Mouse (Mus musculus): ENCODE results near the gene Nagk.

DNA sequence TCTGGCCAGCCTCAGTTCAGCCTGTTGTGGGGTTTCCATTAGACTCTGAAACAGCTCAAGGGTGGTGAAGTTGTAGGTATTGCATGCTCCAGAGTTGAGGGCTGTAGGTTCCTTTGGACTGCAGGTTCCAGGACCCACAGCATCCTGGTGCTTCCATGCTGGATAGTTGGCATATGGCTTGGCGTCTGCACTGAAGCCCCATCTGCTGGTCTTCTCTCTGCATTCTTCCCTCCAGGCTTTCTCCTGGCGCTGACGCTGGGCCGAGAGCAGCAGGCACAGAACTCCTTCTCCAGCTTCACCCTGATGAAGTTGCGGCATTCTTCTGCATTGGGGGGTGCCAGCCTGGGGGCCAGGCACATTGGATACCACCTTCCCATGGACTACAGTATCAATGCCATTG lies 7.3 kb downstream of the Nagk start:
- no peak for TF ChIP-seq CTCF (IDR thresholded peaks at IDR 0.05; ENCODE audit: borderline replicate concordance, control insufficient read depth, extremely low read depth, insufficient read depth, low read length, poor library complexity)
- TF ChIP-seq POLR2A (IDR thresholded peaks at IDR 0.05; ENCODE audit: control insufficient read depth, extremely low read depth, insufficient read depth, low read length, poor library complexity), result no peak

Measured in thymus, adult 2 months (tissue).